Mouse (Mus musculus) heart, embryonic 11.5 days (tissue): ENCODE measurements around the gene Mxra7. TPM values are rescaled to one million over a fixed set of nuclear protein-coding genes. Genes with fewer than 3 reads are reported as not detected.
"Not testable (repeated sequence)": the region's sequence is repeated elsewhere in the genome, so short reads cannot be mapped to it uniquely, and the experiment has no call there.

Experiments used
- ATAC-seq: fragments of 200-750 bp; cut with Nextera tagmentation; replicated peaks from 2 replicates; pipeline ENCODE4 v1.8.0; 2017; ENCODE audit warnings: moderate library complexity; ENCODE audit not compliant: insufficient number of reproducible peaks, low FRiP score, low TSS enrichment
- H3K27ac ChIP-seq: fragments of 300-500 bp; sonication (generic); 2 replicates; pipeline ENCODE4 v1.5.1; 2014; ENCODE audit warnings: mild to moderate bottlenecking, low read depth, low read length
- H3K27me3 ChIP-seq: fragments of 300-500 bp; sonication (generic); 2 replicates; pipeline ENCODE4 v1.6.1; 2014; ENCODE audit warnings: mild to moderate bottlenecking, low read length, mixed read lengths; ENCODE audit not compliant: control insufficient read depth, insufficient read depth
- H3K36me3 ChIP-seq: fragments of 300-500 bp; sonication (generic); 2 replicates; pipeline ENCODE4 v1.6.1; 2014; ENCODE audit warnings: mild to moderate bottlenecking, low read length, moderate library complexity, mixed read lengths; ENCODE audit not compliant: control insufficient read depth, insufficient read depth
- H3K4me1 ChIP-seq: fragments of 300-500 bp; sonication (generic); 2 replicates; pipeline ENCODE4 v1.6.1; 2014; ENCODE audit warnings: low read length; ENCODE audit not compliant: control insufficient read depth, insufficient read depth
- H3K4me2 ChIP-seq: fragments of 300-500 bp; sonication (generic); 2 replicates; pipeline ENCODE4 v1.6.1; 2014; ENCODE audit warnings: mild to moderate bottlenecking, moderate library complexity
- H3K4me3 ChIP-seq: fragments of 300-500 bp; sonication (generic); 2 replicates; pipeline ENCODE4 v1.5.1; 2014; ENCODE audit warnings: low read depth, low read length
- H3K9ac ChIP-seq: fragments of 300-500 bp; sonication (generic); 2 replicates; pipeline ENCODE4 v1.6.1; 2014; ENCODE audit warnings: mild to moderate bottlenecking, low read depth, low read length, moderate library complexity
- H3K9me3 ChIP-seq: fragments of 300-500 bp; sonication (generic); replicated peaks from 2 replicates; pipeline ENCODE4 v1.6.1; 2016; ENCODE audit warnings: low read length; ENCODE audit not compliant: control insufficient read depth
- WGBS: fragments of 180-500 bp; shearing (Covaris S2); extraction: QIAGEN DNeasy Blood & Tissue Kit; methylation state at CpG from one replicate; pipeline ENCODE4 v1.1.7; 2014; ENCODE audit not compliant: insufficient replicate concordance; 5-methylcytosine and 5-hydroxymethylcytosine counted together
- polyA plus RNA-seq: library from polyadenylated mRNA; unstranded; fragments of >200 nt; fragmentation: Nextera tagmentation; extraction: Ambion mirVana; gene quantifications from 2 replicates; pipeline ENCODE4 v1.2.1, GENCODE M21; 2014

The Mxra7 gene
- polyA plus RNA-seq, 1 experiment from 2014 or later = 15.9 TPM

DNA sequence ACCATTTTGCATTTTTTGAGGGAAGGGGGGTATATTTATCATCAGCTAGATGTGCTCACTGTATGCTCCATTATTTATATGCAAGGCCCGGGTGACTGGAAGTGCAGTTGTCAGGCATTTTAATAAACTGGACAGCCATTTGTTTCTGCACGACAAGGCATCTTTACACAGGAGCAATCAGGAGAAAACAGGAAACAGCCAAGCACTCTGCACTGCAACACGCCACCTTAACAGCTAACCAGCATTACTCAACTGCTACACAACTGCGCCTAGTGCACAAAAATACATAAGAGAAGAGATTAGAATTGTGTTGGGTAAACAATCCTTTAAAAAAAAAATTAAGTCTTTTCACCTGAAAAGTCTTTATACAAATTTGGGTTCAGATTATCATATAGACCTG is 22.2 kb upstream of the Mxra7 start:
- Histone ChIP-seq H3K27ac (no peak overlapping the region), H3K9me3 (no peaks in the 10 kb centered on the region), H3K9ac (no peak overlapping the region), H3K27me3 (no peaks in the 10 kb centered on the region), H3K4me3 (peak overlapping the region; percentile 90; the same call in 1 of the 2 replicates), H3K4me2 (peak overlapping the region; percentile 78), H3K36me3 (peaks cover 5% of the 10 kb centered on the region), H3K4me1 (peaks cover 15% of the 10 kb centered on the region)
- 59% methylated on average over 4 of the region's 4 CpGs for WGBS
- ATAC-seq = no peak

DNA sequence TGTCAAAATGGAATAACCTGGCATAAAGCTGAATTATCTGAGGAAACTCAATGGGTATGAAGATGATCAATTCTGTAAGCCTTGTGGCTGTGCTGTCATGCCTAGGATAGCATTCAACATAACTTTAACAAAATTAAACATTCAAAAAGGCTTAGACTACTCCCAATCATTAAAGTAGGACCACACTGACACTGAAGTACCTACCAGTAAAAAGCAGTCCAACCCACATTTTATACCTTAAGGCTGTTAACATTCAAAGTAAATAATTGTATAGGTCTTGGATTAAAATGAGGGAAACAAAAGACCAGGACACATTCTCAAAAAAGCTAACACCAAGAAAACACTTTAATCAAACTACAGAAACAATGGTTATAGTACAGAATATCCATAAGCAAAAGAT is 21.7 kb upstream of the Mxra7 start:
- H3K9ac ChIP-seq = no peak overlapping the region

GRCm38 (mm10) chr11:116848877-116849178 is 21.0 kb upstream of the Mxra7 start:
- H3K4me3 ChIP-seq, ATAC-seq, H3K36me3 ChIP-seq, H3K27me3 ChIP-seq, H3K9me3 ChIP-seq, H3K9ac ChIP-seq, H3K27ac ChIP-seq, H3K4me2 ChIP-seq: not testable (repeated sequence)
- 67% methylated on average over 2 of the region's 2 CpGs for WGBS
- peaks cover 11% of the 10 kb centered on the region; the same call in 1 of the 2 replicates for H3K4me1 ChIP-seq

More for the DNA sequence above, 21.7 kb upstream of the Mxra7 start:
- Histone ChIP-seq H3K4me2 (no peak overlapping the region), H3K27me3 (no peaks in the 10 kb centered on the region), H3K9me3 (no peaks in the 10 kb centered on the region), H3K4me3 (no peak overlapping the region), H3K4me1 (peaks cover 11% of the 10 kb centered on the region), H3K36me3 (peaks cover 5% of the 10 kb centered on the region), H3K27ac (no peak overlapping the region)
- no peak for ATAC-seq

DNA sequence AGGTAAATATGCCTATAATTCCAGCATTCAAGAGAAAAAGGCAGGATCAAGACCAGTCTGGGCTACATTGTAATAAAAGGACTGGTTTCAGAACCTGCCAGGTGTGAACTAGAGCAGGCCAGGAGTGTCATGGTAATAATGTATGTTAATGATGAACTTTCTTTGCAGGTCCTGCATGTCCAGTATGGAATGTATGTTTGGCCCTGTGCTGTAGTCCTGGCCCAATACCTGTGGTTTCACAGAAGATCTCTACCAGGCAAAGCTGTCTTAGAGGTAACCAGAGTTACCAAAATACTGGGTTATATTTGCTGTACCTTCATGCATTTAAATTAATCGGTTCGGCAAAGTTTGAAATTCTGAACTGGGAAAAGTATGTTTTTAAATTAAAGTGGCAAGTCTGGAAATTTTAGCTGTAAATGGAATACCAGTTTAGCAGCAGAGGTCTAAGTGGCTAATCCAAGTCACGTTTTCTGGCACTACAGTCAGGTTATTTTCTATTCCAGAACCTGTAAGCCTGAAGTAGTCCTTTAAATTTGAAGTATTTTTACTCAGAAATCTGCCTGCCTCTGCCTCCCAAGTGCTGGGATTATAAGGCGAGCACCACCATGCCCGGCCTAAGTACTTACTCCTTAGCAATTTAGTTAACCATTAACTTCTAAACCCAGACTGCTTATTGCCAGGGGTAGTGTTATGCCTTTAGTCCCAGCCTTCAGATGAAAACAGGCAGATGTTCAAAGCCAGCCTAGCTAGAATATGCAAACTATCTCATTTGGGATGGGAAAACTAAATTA is 20.4 kb upstream of the Mxra7 start:
- no peaks in the 10 kb centered on the region for H3K27me3 ChIP-seq
- WGBS = 78% methylated on average over 5 of the region's 5 CpGs
- H3K9me3 ChIP-seq = no peaks in the 10 kb centered on the region
- H3K4me3 ChIP-seq = no peak overlapping the region
- no peak for ATAC-seq
- peaks cover 11% of the 10 kb centered on the region; the same call in 1 of the 2 replicates for H3K4me1 ChIP-seq
- no peak overlapping the region for H3K9ac ChIP-seq
- peaks cover 5% of the 10 kb centered on the region for H3K36me3 ChIP-seq
- no peak overlapping the region for H3K27ac ChIP-seq
- H3K4me2 ChIP-seq = no peak overlapping the region

DNA sequence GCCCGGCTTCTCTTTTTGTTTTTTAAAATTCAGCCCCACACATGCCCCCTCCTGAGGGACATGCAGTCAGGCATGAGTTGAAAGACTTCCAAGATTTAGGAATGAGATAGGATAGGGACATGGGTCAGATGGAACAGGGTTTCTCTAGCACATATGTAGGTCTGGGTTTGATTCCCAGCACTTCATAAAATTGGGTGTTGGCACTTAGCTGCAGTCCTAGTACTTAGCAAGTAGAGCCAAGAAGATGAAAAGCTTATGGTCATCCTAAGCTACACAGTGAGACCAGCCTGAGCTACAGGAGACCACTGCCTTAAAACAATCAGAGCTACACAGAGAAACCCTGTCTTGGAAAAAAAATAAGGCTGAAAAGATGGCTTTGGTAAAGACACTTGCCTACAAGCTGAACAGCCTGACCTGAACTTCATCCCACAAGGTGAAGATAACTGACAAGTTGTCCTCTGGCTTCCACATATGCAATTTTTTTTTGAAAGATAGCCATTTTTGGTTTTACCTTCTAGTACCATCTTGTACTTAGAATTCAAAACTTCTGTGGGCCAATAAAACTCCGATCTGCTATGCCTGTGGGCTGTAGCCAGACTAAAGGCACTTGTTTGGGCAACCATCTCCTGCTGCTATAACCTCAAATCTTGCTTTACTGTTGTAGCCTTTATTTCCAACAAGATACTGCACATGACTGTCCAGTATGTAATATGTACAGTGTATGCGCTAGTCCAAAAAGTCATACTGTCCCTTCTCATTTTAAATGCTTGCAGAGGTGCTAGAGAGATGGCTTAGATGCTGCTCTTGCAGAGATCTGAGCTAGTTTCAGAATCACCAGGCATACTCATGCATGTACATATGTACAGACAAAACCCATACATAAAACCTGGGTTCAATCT is 19.6 kb upstream of the Mxra7 start:
- whole genome bisulfite sequencing = 87% methylated on average over 3 of the region's 3 CpGs
- Histone ChIP-seq H3K27ac (0 out of 2 replicates have a peak overlapping the region, but pooled peaks have one; percentile 29), H3K4me3 (no peak overlapping the region), H3K9me3 (no peaks in the 10 kb centered on the region), H3K9ac (no peak overlapping the region), H3K36me3 (peaks cover 5% of the 10 kb centered on the region), H3K4me2 (no peak overlapping the region), H3K4me1 (peaks cover 11% of the 10 kb centered on the region; the same call in 1 of the 2 replicates), H3K27me3 (no peaks in the 10 kb centered on the region)
- ATAC-seq = no peak

- Histone ChIP-seq H3K4me1 (peaks cover 12% of the 10 kb centered on the region), H3K27me3 (no peaks in the 10 kb centered on the region), H3K4me3 (no peak overlapping the region), H3K4me2 (no peak overlapping the region), H3K9ac (no peak overlapping the region), H3K27ac (no peak overlapping the region), H3K9me3 (no peaks in the 10 kb centered on the region), H3K36me3 (peaks cover 5% of the 10 kb centered on the region)
- 83% methylated on average over 4 of the region's 4 CpGs for WGBS
- no peak for ATAC-seq
Measured at GRCm38 (mm10) chr11:116846593-116847181, 18.8 kb upstream of the Mxra7 start.

- H3K27me3 ChIP-seq = no peaks in the 10 kb centered on the region
- WGBS = under 1% methylated on average over 72 of the region's 72 CpGs
- ATAC-seq = peak; percentile 93
- peak within 1 kb of the TSS; percentile 93 for H3K9ac ChIP-seq
- peak within 1 kb of the TSS; percentile 71 for H3K4me2 ChIP-seq
- H3K27ac ChIP-seq = peak within 1 kb of the TSS; percentile 99
- peaks cover 22% of the 10 kb centered on the region for H3K36me3 ChIP-seq
- H3K4me3 ChIP-seq = peak within 1 kb of the TSS; percentile 82
- no peaks in the 10 kb centered on the region for H3K9me3 ChIP-seq
- peaks cover 28% of the 10 kb centered on the region for H3K4me1 ChIP-seq
Measured at GRCm38 (mm10) chr11:116843261-116844233, 15.7 kb upstream of the Mxra7 start, which contains the start of the genes Mettl23 and Jmjd6. Gene Mettl23, plus strand, starts transcription at chr11:116843278. Gene Jmjd6, minus strand, starts transcription at chr11:116843449.
